Mouse (Mus musculus) MEL (cell line): ENCODE measurements around the gene Mtmr1. TPM values are rescaled to one million over a fixed set of nuclear protein-coding genes. Genes with fewer than 3 reads are reported as not detected.

Source experiments
- DNase-seq: peaks from one replicate; pipeline ENCODE4 v3.0.0; 2011; ENCODE audit warnings: low read depth, low spot score
- H3K27ac ChIP-seq: 2 replicates; pipeline ENCODE4 v1.5.1; 2012; ENCODE audit warnings: low read depth, mild to moderate bottlenecking, control low read depth, low read length, moderate library complexity; ENCODE audit not compliant: control insufficient read depth
- H3K27me3 ChIP-seq, 2 experiments: fragments of 150-350 bp in 1 of 2; sonication (generic) in 1 of 2; 2 replicates each; pipeline ENCODE4 v1.6.1; 2012; ENCODE audit warnings: low read length in 2 of 2, mild to moderate bottlenecking in 2 of 2, improper control_type of control experiment in 1 of 2, moderate library complexity in 1 of 2; ENCODE audit not compliant: insufficient read depth in 2 of 2, control insufficient read depth in 1 of 2
- H3K36me3 ChIP-seq, 2 experiments: 2 replicates each; pipeline ENCODE4 v1.6.1; 2012 to 2014; ENCODE audit warnings: low read length in 2 of 2, improper control_type of control experiment in 1 of 2, inconsistent platforms in 1 of 2, mild to moderate bottlenecking in 1 of 2; ENCODE audit not compliant: insufficient read depth in 2 of 2, control insufficient read depth in 1 of 2
- H3K4me1 ChIP-seq, 2 experiments: fragments of 150-350 bp in 1 of 2; sonication (generic) in 1 of 2; 2 replicates each; pipeline ENCODE4 v1.6.1; 2012; ENCODE audit warnings: low read length in 2 of 2, improper control_type of control experiment in 1 of 2, mild to moderate bottlenecking in 1 of 2; ENCODE audit not compliant: insufficient read depth in 2 of 2, control insufficient read depth in 1 of 2
- H3K4me3 ChIP-seq, 2 experiments: fragments of 150-350 bp in 1 of 2; sonication (generic) in 1 of 2; 2 replicates each; pipeline ENCODE4 v1.5.1; 2012; ENCODE audit warnings: low read depth in 2 of 2, low read length in 2 of 2, mild to moderate bottlenecking in 2 of 2, moderate library complexity in 2 of 2, control low read depth in 1 of 2, improper control_type of control experiment in 1 of 2; ENCODE audit not compliant: control insufficient read depth in 1 of 2, insufficient read depth in 1 of 2
- H3K79me2 ChIP-seq: 2 replicates; pipeline ENCODE4 v1.6.1; 2012; ENCODE audit warnings: mild to moderate bottlenecking, low read length, moderate library complexity; ENCODE audit not compliant: control insufficient read depth, poor library complexity, insufficient read depth
- H3K9ac ChIP-seq: 2 replicates; pipeline ENCODE4 v1.6.1; 2012; ENCODE audit warnings: low read depth, mild to moderate bottlenecking, control low read depth, low read length, moderate library complexity; ENCODE audit not compliant: control insufficient read depth, poor library complexity, severe bottlenecking
- H3K9me3 ChIP-seq: fragments of 150-350 bp; sonication (generic); replicated peaks from 2 replicates; pipeline ENCODE4 v1.6.1; 2012; ENCODE audit warnings: mild to moderate bottlenecking, low read length, improper control_type of control experiment, moderate library complexity; ENCODE audit not compliant: insufficient read depth
- BHLHE40 ChIP-seq: IDR thresholded peaks from 2 replicates; pipeline ENCODE4 v1.6.1; 2012; ENCODE audit warnings: low read depth, mild to moderate bottlenecking, inconsistent platforms, low read length, improper control_type of control experiment, borderline replicate concordance
- CHD1 ChIP-seq: IDR thresholded peaks from 2 replicates; pipeline ENCODE4 v1.6.1; 2012; ENCODE audit warnings: low read depth, mild to moderate bottlenecking, inconsistent platforms, low read length, improper control_type of control experiment
- CHD2 ChIP-seq: IDR thresholded peaks from 2 replicates; pipeline ENCODE4 v1.6.1; 2011; ENCODE audit warnings: low read length, improper control_type of control experiment
- E2F4 ChIP-seq: IDR thresholded peaks from 2 replicates; pipeline ENCODE4 v1.6.1; 2011; ENCODE audit warnings: low read depth, low read length, improper control_type of control experiment, borderline replicate concordance
- ELF1 ChIP-seq: IDR thresholded peaks from 2 replicates; pipeline ENCODE4 v1.6.1; 2014; ENCODE audit warnings: low read depth, mild to moderate bottlenecking, inconsistent platforms, low read length, improper control_type of control experiment, moderate library complexity
- ETS1 ChIP-seq: IDR thresholded peaks from 2 replicates; pipeline ENCODE4 v1.6.1; 2012; ENCODE audit warnings: low read depth, mild to moderate bottlenecking, inconsistent platforms, low read length, improper control_type of control experiment, moderate library complexity
- GATA1 ChIP-seq: IDR thresholded peaks from 2 replicates; pipeline ENCODE4 v1.6.1; 2011; ENCODE audit warnings: low read depth, low read length, improper control_type of control experiment
- HCFC1 ChIP-seq: IDR thresholded peaks from 2 replicates; pipeline ENCODE4 v1.6.1; 2012; ENCODE audit warnings: low read depth, mild to moderate bottlenecking, inconsistent platforms, low read length, improper control_type of control experiment, moderate library complexity
- JUND ChIP-seq: IDR thresholded peaks from 2 replicates; pipeline ENCODE4 v1.6.1; 2011; ENCODE audit warnings: low read depth, mild to moderate bottlenecking, improper control_type of control experiment, low read length
- MAFK ChIP-seq: IDR thresholded peaks from 2 replicates; pipeline ENCODE4 v1.6.1; 2011; ENCODE audit warnings: low read depth, mild to moderate bottlenecking, low read length, improper control_type of control experiment, borderline replicate concordance
- MAX ChIP-seq: IDR thresholded peaks from 2 replicates; pipeline ENCODE4 v1.6.1; 2011; ENCODE audit warnings: low read length, improper control_type of control experiment
- MAZ ChIP-seq: IDR thresholded peaks from 2 replicates; pipeline ENCODE4 v1.6.1; 2012; ENCODE audit warnings: low read depth, mild to moderate bottlenecking, inconsistent platforms, low read length, improper control_type of control experiment
- MXI1 ChIP-seq: IDR thresholded peaks from 2 replicates; pipeline ENCODE4 v1.6.1; 2011; ENCODE audit warnings: mild to moderate bottlenecking, low read depth, low read length, improper control_type of control experiment
- MYB ChIP-seq: IDR thresholded peaks from 2 replicates; pipeline ENCODE4 v1.6.1; 2011; ENCODE audit warnings: mild to moderate bottlenecking, low read depth, low read length, improper control_type of control experiment
- MYC ChIP-seq: IDR thresholded peaks from 2 replicates; pipeline ENCODE4 v1.6.1; 2011; ENCODE audit warnings: low read depth, mild to moderate bottlenecking, low read length, improper control_type of control experiment, moderate library complexity
- NELFE ChIP-seq: IDR thresholded peaks from 2 replicates; pipeline ENCODE4 v1.6.1; 2011; ENCODE audit warnings: low read depth, low read length, improper control_type of control experiment
- NRF1 ChIP-seq: IDR thresholded peaks from 2 replicates; pipeline ENCODE4 v1.6.1; 2014; ENCODE audit warnings: low read depth, mild to moderate bottlenecking, inconsistent platforms, low read length, improper control_type of control experiment, moderate library complexity; ENCODE audit not compliant: poor library complexity, insufficient read depth, severe bottlenecking
- POLR2AphosphoS2 ChIP-seq: IDR thresholded peaks from 2 replicates; pipeline ENCODE4 v1.6.1; 2011; ENCODE audit warnings: low read length, improper control_type of control experiment
- RAD21 ChIP-seq: IDR thresholded peaks from 2 replicates; pipeline ENCODE4 v1.6.1; 2011; ENCODE audit warnings: mild to moderate bottlenecking, low read depth, low read length, improper control_type of control experiment
- SIN3A ChIP-seq: IDR thresholded peaks from 2 replicates; pipeline ENCODE4 v1.6.1; 2012; ENCODE audit warnings: low read length, improper control_type of control experiment, inconsistent platforms
- TBP ChIP-seq: IDR thresholded peaks from 2 replicates; pipeline ENCODE4 v1.8.0; 2011; ENCODE audit warnings: low read depth, low read length, improper control_type of control experiment
- UBTF ChIP-seq: IDR thresholded peaks from 2 replicates; pipeline ENCODE4 v1.6.1; 2012; ENCODE audit warnings: low read depth, mild to moderate bottlenecking, inconsistent platforms, low read length, improper control_type of control experiment, moderate library complexity, borderline replicate concordance; ENCODE audit not compliant: insufficient read depth
- USF1 ChIP-seq: IDR thresholded peaks from 2 replicates; pipeline ENCODE4 v1.6.1; 2014; ENCODE audit warnings: low read depth, mild to moderate bottlenecking, inconsistent platforms, low read length, improper control_type of control experiment, moderate library complexity
- USF2 ChIP-seq, 2 experiments: IDR thresholded peaks; 2 replicates each; pipeline ENCODE4 v1.6.1; 2011 to 2012; ENCODE audit warnings: improper control_type of control experiment in 2 of 2, low read length in 2 of 2, borderline replicate concordance in 1 of 2, inconsistent platforms in 1 of 2, low read depth in 1 of 2, mild to moderate bottlenecking in 1 of 2; ENCODE audit not compliant: insufficient read depth in 1 of 2
- ZC3H11A ChIP-seq: IDR thresholded peaks from 2 replicates; pipeline ENCODE4 v1.6.1; 2012; ENCODE audit warnings: low read depth, mild to moderate bottlenecking, inconsistent platforms, low read length, improper control_type of control experiment
- ZNF384 ChIP-seq: IDR thresholded peaks from 2 replicates; pipeline ENCODE4 v1.6.1; 2012; ENCODE audit warnings: low read depth, mild to moderate bottlenecking, inconsistent platforms, low read length, improper control_type of control experiment
- polyA plus RNA-seq, 2 experiments: library from polyadenylated mRNA; stranded (reverse) in 1 of 2; unstranded in 1 of 2; fragments of >175 nt in 1 of 2; fragments of >200 nt in 1 of 2; gene quantifications; 2 replicates each; pipeline versions ENCODE4 v1.2.1 to v1.2.4; 2012; ENCODE audit warnings: low replicate concordance in 2 of 2, low read depth in 1 of 2; ENCODE audit not compliant: insufficient read length in 2 of 2, insufficient read depth in 1 of 2, missing spikeins in 1 of 2
- total RNA-seq: library from RNA; depleted of rRNA; stranded (reverse); fragments of 300-350 nt; gene quantifications from 2 replicates; pipeline ENCODE4 v1.2.3, GENCODE M21; 2012

Gene Mtmr1
- total and polyA plus RNA-seq, 3 experiments, result 14.8 to 19.4 TPM; not detected in 1

GRCm38 (mm10) chrX:71435542-71435941 is 71.0 kb downstream of the Mtmr1 start:
- no peak for TF ChIP-seq NRF1
- TF ChIP-seq CHD1, result no peak
- TF ChIP-seq CHD2, result no peak
- no peak for TF ChIP-seq USF1
- TF ChIP-seq JUND, result no peak
- no peak for TF ChIP-seq RAD21
- TF ChIP-seq GATA1, result no peak
- TF ChIP-seq UBTF, result no peak
- TF ChIP-seq NELFE, result no peak
- TF ChIP-seq MAFK, result no peak
- TF ChIP-seq SIN3A, result no peak
- TF ChIP-seq MAZ, result no peak
- no peak for TF ChIP-seq HCFC1
- no peak for TF ChIP-seq USF2 (IDR thresholded peaks at IDR 0.05; ENCODE audit: borderline replicate concordance in 1 of 2, insufficient read depth in 1 of 2, low read depth in 1 of 2, low read length in 2 of 2)
- no peak for TF ChIP-seq E2F4
- no peak for TF ChIP-seq ETS1
- TF ChIP-seq BHLHE40, result no peak
- no peak for TF ChIP-seq MXI1
- no peak overlapping the region for H3K9ac ChIP-seq
- H3K27ac ChIP-seq, result no peak overlapping the region
- H3K27me3 ChIP-seq, result no peaks in the 10 kb centered on the region
- H3K79me2 ChIP-seq, result no peaks in the 10 kb centered on the region
- no peak overlapping the region for H3K4me3 ChIP-seq
- peaks cover 0 to 7% of the 10 kb centered on the region in 2 experiments; a peak in 3 of 4 replicates for H3K4me1 ChIP-seq
- no peak for DNase-seq
- no peaks in the 10 kb centered on the region for H3K9me3 ChIP-seq
- H3K36me3 ChIP-seq, result peaks cover 0 to 10% of the 10 kb centered on the region in 2 experiments; a peak in 2 of 4 replicates

DNA sequence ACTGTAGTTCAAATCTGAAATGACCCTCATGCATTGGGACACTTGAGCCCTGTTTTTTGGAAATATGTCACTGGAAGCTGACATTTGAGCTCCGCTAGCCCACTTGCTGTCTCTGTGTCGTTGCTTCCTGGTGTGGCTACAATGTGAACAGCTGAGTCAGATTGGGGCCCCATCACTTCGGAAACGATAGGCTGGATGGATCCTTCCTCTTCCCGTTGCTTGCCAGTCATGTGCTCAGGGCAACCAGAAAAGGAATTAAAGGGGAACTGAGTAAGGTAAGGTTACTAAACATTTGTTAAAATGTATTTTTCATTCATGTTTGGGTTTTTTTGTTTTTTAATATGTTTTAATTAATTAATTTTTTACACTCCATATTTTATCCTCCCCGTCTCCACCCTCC is 74.9 kb downstream of the Mtmr1 start:
- no peak overlapping the region for H3K27ac ChIP-seq
- no peaks in the 10 kb centered on the region for H3K79me2 ChIP-seq
- DNase-seq, result no peak
- no peak overlapping the region for H3K9ac ChIP-seq
- TF ChIP-seq BHLHE40 (no peak), ELF1 (no peak), ZC3H11A (no peak), TBP (no peak), ETS1 (no peak), UBTF (no peak), ZNF384 (no peak), POLR2AphosphoS2 (no peak), HCFC1 (no peak), MYB (no peak), MAX (no peak), MXI1 (no peak), CHD1 (no peak), NELFE (no peak), MYC (no peak), CHD2 (no peak)
- TF ChIP-seq, all 39 proteins: peak for 0
- Histone ChIP-seq H3K4me1 (no peaks in the 10 kb centered on the region), H3K36me3 (no peaks in the 10 kb centered on the region), H3K4me3 (no peak overlapping the region), H3K27me3 (no peaks in the 10 kb centered on the region), H3K9me3 (no peaks in the 10 kb centered on the region)
